Mouse (Mus musculus) brain, embryonic 18.5 days (tissue): Measurements from ENCODE around the gene Snap29.
A peak's percentile ranks its signal among the peaks of the same experiment; 100 is the strongest.

Experiments used
- DNase-seq: peaks from one replicate; pipeline ENCODE4 v3.0.0-alpha.2; 2012; ENCODE audit warnings: low read depth, low spot score

Snap29 gene

GRCm38 (mm10) chr16:17405736-17406443, at the start of gene Snap29, which contains the start of gene Pi4ka:
Snap29 (plus strand) TSS chr16:17405986.
Pi4ka (minus strand) TSS chr16:17406314.
- peak; percentile 96 for DNase-seq

- DNase-seq: no peak
These were observed 49.8 kb upstream of the Snap29 start for GRCm38 (mm10) chr16:17356031-17356430.

GRCm38 (mm10) chr16:17358787-17359186, 47.0 kb upstream of the Snap29 start:
- DNase-seq: no peak

- DNase-seq: no peak
These were observed 23.5 kb upstream of the Snap29 start for GRCm38 (mm10) chr16:17382306-17382705.

GRCm38 (mm10) chr16:17383594-17384326, 22.0 kb upstream of the Snap29 start:
- no peak for DNase-seq

- no peak for DNase-seq
These were observed 13.0 kb upstream of the Snap29 start for GRCm38 (mm10) chr16:17392784-17393183.

- DNase-seq: no peak
These were observed 2.9 kb upstream of the Snap29 start for GRCm38 (mm10) chr16:17402855-17403254.

- peak; percentile 14 for DNase-seq
These were observed 502 bp upstream of the Snap29 start for GRCm38 (mm10) chr16:17405271-17405696.

GRCm38 (mm10) chr16:17406512-17407231, 886 bp downstream of the Snap29 start:
- DNase-seq: no peak

GRCm38 (mm10) chr16:17409046-17409445, 3.3 kb downstream of the Snap29 start:
- DNase-seq: no peak

- DNase-seq: no peak
These were observed 4.4 kb downstream of the Snap29 start for GRCm38 (mm10) chr16:17410209-17410608.

GRCm38 (mm10) chr16:17423021-17423420, 17.2 kb downstream of the Snap29 start:
- DNase-seq: no peak

GRCm38 (mm10) chr16:17432576-17432975, 26.8 kb downstream of the Snap29 start:
- no peak for DNase-seq

GRCm38 (mm10) chr16:17451541-17452372, 46.0 kb downstream of the Snap29 start, which contains the start of gene Crkl:
Crkl (plus strand) TSS chr16:17451987.
- peak; percentile 93 for DNase-seq

- DNase-seq: no peak
These were observed 46.6 kb downstream of the Snap29 start for GRCm38 (mm10) chr16:17452373-17452715.

- no peak for DNase-seq
These were observed 51.1 kb downstream of the Snap29 start for GRCm38 (mm10) chr16:17456901-17457300.

- DNase-seq: no peak
These were observed 54.5 kb downstream of the Snap29 start for GRCm38 (mm10) chr16:17460254-17460653.

- no peak for DNase-seq
These were observed 55.8 kb downstream of the Snap29 start for GRCm38 (mm10) chr16:17461596-17461995.

- DNase-seq: no peak
These were observed 57.4 kb downstream of the Snap29 start for GRCm38 (mm10) chr16:17463184-17463583.

- no peak for DNase-seq
These were observed 61.3 kb downstream of the Snap29 start for GRCm38 (mm10) chr16:17466875-17467663.

- no peak for DNase-seq
These were observed 66.7 kb downstream of the Snap29 start for GRCm38 (mm10) chr16:17472498-17472897.
